Mouse (Mus musculus): ENCODE measurements at regions not wholly inside any gene's neighbourhood (a gene's known extent, or its start where the extent isn't known, plus 50 kb on each side); places are given as distances from the start of the nearest gene placed in this dataset.

GRCm38 (mm10) chr7:121589088-121589605 lies 117.9 kb downstream of the Usp31 start:
- Histone ChIP-seq H3K36me3 (replicated peaks) (no peaks in the 10 kb centered on the region), H3K27me3 (replicated peaks) (no peaks in the 10 kb centered on the region), H3K4me3 (no peak overlapping the region), H3K4me2 (no peak overlapping the region), H3K27ac (0 out of 2 replicates have a peak overlapping the region, but pooled peaks have one; percentile 11), H3K9me3 (no peaks in the 10 kb centered on the region), H3K9ac (no peak overlapping the region), H3K4me1 (peaks cover 8% of the 10 kb centered on the region)
- WGBS = 48% methylated on average over 11 of the region's 11 CpGs
- ATAC-seq (replicated peaks) = peak; percentile 69

GRCm38 (mm10) chr7:121587713-121588112 lies 119.3 kb downstream of the Usp31 start:
- Histone ChIP-seq H3K4me2 (no peak overlapping the region), H3K9me3 (no peaks in the 10 kb centered on the region), H3K36me3 (replicated peaks) (no peaks in the 10 kb centered on the region), H3K4me1 (peaks cover 8% of the 10 kb centered on the region), H3K27me3 (replicated peaks) (no peaks in the 10 kb centered on the region), H3K27ac (no peak overlapping the region), H3K9ac (no peak overlapping the region), H3K4me3 (no peak overlapping the region)
- WGBS = 69% methylated on average over 2 of the region's 2 CpGs
- ATAC-seq (replicated peaks) = no peak

GRCm38 (mm10) chr7:121585721-121586120 lies 121.3 kb downstream of the Usp31 start:
- Histone ChIP-seq H3K4me2 (no peak overlapping the region), H3K27ac (no peak overlapping the region), H3K9me3 (no peaks in the 10 kb centered on the region), H3K4me1 (peaks cover 8% of the 10 kb centered on the region), H3K9ac (no peak overlapping the region), H3K4me3 (no peak overlapping the region), H3K36me3 (replicated peaks) (no peaks in the 10 kb centered on the region), H3K27me3 (replicated peaks) (no peaks in the 10 kb centered on the region)
- 64% methylated on average over 10 of the region's 10 CpGs for WGBS
- ATAC-seq (replicated peaks) = no peak

- no peaks in the 10 kb centered on the region for H3K36me3 ChIP-seq (replicated peaks)
- 11% methylated on average over 4 of the region's 4 CpGs for WGBS
- H3K9ac ChIP-seq = no peak overlapping the region
- no peaks in the 10 kb centered on the region for H3K27me3 ChIP-seq (replicated peaks)
- no peaks in the 10 kb centered on the region for H3K4me1 ChIP-seq
- no peak overlapping the region for H3K4me3 ChIP-seq
- no peaks in the 10 kb centered on the region for H3K9me3 ChIP-seq
- no peak for ATAC-seq (replicated peaks)
- no peak overlapping the region for H3K4me2 ChIP-seq
- 0 out of 2 replicates have a peak overlapping the region, but pooled peaks have one; percentile 5 for H3K27ac ChIP-seq
Measured at GRCm38 (mm10) chr7:121579497-121579896, 127.6 kb downstream of the Usp31 start.

GRCm38 (mm10) chr7:121572681-121573335 lies 134.2 kb downstream of the Usp31 start:
- H3K4me3 ChIP-seq = no peak overlapping the region
- no peaks in the 10 kb centered on the region for H3K27me3 ChIP-seq (replicated peaks)
- WGBS = 84% methylated on average over 5 of the region's 5 CpGs
- H3K36me3 ChIP-seq (replicated peaks) = no peaks in the 10 kb centered on the region
- no peak overlapping the region for H3K9ac ChIP-seq
- H3K27ac ChIP-seq = no peak overlapping the region
- H3K9me3 ChIP-seq = no peaks in the 10 kb centered on the region
- H3K4me1 ChIP-seq = no peaks in the 10 kb centered on the region
- H3K4me2 ChIP-seq = no peak overlapping the region
- ATAC-seq (replicated peaks) = no peak

GRCm38 (mm10) chr7:121571741-121572140 lies 135.3 kb downstream of the Usp31 start:
- H3K9me3 ChIP-seq = no peaks in the 10 kb centered on the region
- H3K4me3 ChIP-seq = no peak overlapping the region
- no peak overlapping the region for H3K9ac ChIP-seq
- no peak for ATAC-seq (replicated peaks)
- no peak overlapping the region for H3K27ac ChIP-seq
- 15% methylated on average over 3 of the region's 3 CpGs for WGBS
- H3K36me3 ChIP-seq (replicated peaks) = no peaks in the 10 kb centered on the region
- no peak overlapping the region for H3K4me2 ChIP-seq
- no peaks in the 10 kb centered on the region for H3K4me1 ChIP-seq
- no peaks in the 10 kb centered on the region for H3K27me3 ChIP-seq (replicated peaks)

- no peak overlapping the region for H3K9ac ChIP-seq
- no peaks in the 10 kb centered on the region for H3K9me3 ChIP-seq
- ATAC-seq (replicated peaks) = no peak
- no peaks in the 10 kb centered on the region for H3K36me3 ChIP-seq (replicated peaks)
- no peak overlapping the region for H3K4me3 ChIP-seq
- H3K4me1 ChIP-seq = no peaks in the 10 kb centered on the region
- H3K27me3 ChIP-seq (replicated peaks) = no peaks in the 10 kb centered on the region
- H3K27ac ChIP-seq = no peak overlapping the region
- H3K4me2 ChIP-seq = no peak overlapping the region
- WGBS = 60% methylated on average over 4 of the region's 4 CpGs
Measured at GRCm38 (mm10) chr7:121571292-121571691, 135.8 kb downstream of the Usp31 start.

- 87% methylated on average over 7 of the region's 7 CpGs for WGBS
- H3K4me1 ChIP-seq = no peaks in the 10 kb centered on the region
- H3K4me3 ChIP-seq = no peak overlapping the region
- H3K9ac ChIP-seq = no peak overlapping the region
- H3K4me2 ChIP-seq = no peak overlapping the region
- no peaks in the 10 kb centered on the region for H3K27me3 ChIP-seq (replicated peaks)
- H3K27ac ChIP-seq = no peak overlapping the region
- no peaks in the 10 kb centered on the region for H3K9me3 ChIP-seq
- no peak for ATAC-seq (replicated peaks)
- no peaks in the 10 kb centered on the region for H3K36me3 ChIP-seq (replicated peaks)
Measured at GRCm38 (mm10) chr7:121569248-121569647, 137.8 kb downstream of the Usp31 start.

GRCm38 (mm10) chr7:121568064-121568463 lies 139.0 kb downstream of the Usp31 start:
- no peak overlapping the region for H3K4me2 ChIP-seq
- H3K27ac ChIP-seq = no peak overlapping the region
- no peaks in the 10 kb centered on the region for H3K9me3 ChIP-seq
- H3K4me1 ChIP-seq = no peaks in the 10 kb centered on the region
- no peak for ATAC-seq (replicated peaks)
- no peak overlapping the region for H3K9ac ChIP-seq
- H3K27me3 ChIP-seq (replicated peaks) = no peaks in the 10 kb centered on the region
- no peaks in the 10 kb centered on the region for H3K36me3 ChIP-seq (replicated peaks)
- WGBS = 64% methylated on average over 2 of the region's 2 CpGs
- no peak overlapping the region for H3K4me3 ChIP-seq

GRCm38 (mm10) chr7:121563526-121563925 lies 143.5 kb downstream of the Usp31 start:
- Histone ChIP-seq H3K4me3 (no peak overlapping the region), H3K9me3 (no peaks in the 10 kb centered on the region), H3K4me2 (no peak overlapping the region), H3K36me3 (replicated peaks) (no peaks in the 10 kb centered on the region), H3K27me3 (replicated peaks) (no peaks in the 10 kb centered on the region), H3K9ac (no peak overlapping the region), H3K4me1 (no peaks in the 10 kb centered on the region), H3K27ac (no peak overlapping the region)
- 39% methylated on average over 5 of the region's 5 CpGs for WGBS
- no peak for ATAC-seq (replicated peaks)

GRCm38 (mm10) chr7:121555420-121555819 lies 151.6 kb downstream of the Usp31 start:
- Histone ChIP-seq H3K9ac (no peak overlapping the region), H3K27me3 (replicated peaks) (no peaks in the 10 kb centered on the region), H3K4me3 (no peak overlapping the region), H3K36me3 (replicated peaks) (no peaks in the 10 kb centered on the region), H3K27ac (peak overlapping the region; percentile 10; the same call in 1 of the 2 replicates), H3K9me3 (no peaks in the 10 kb centered on the region), H3K4me2 (no peak overlapping the region), H3K4me1 (peaks cover 9% of the 10 kb centered on the region)
- 28% methylated on average over 4 of the region's 4 CpGs for WGBS
- ATAC-seq (replicated peaks) = peak; percentile 83
